Mouse (Mus musculus) embryonic fibroblast, embryonic 13.5 days (primary cell): ENCODE data around the gene Plaur.

Source experiments
- CTCF ChIP-seq: IDR thresholded peaks from 2 replicates; pipeline ENCODE4 v1.5.1; 2011; ENCODE audit warnings: mild to moderate bottlenecking, control low read depth, low read length, moderate library complexity, borderline replicate concordance; ENCODE audit not compliant: insufficient read depth
- POLR2A ChIP-seq: IDR thresholded peaks from 2 replicates; pipeline ENCODE4 v1.6.1; 2011; ENCODE audit warnings: low read depth, mild to moderate bottlenecking, control low read depth, low read length, moderate library complexity

DNA sequence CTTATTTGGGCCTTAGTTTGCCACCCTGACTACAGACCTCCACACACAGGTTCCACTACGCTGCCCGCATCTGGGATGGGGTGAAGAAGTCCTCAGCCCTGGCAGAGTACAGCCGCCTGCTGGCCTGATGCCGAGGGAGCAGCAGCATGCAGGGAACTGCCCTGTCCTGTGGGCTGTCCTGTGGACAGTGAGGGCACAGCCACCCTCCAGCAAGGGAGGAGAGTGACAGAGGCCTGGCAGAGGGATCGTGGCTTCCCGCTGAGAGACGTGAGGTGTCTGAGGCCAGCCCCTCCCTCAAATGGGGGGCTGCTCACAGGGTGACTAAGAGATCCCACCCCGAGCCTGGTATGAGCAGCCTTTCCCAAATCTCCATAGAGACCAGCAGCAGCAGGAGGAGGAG is 40.0 kb upstream of the Plaur start:
- TF ChIP-seq CTCF: no peak
- no peak for TF ChIP-seq POLR2A
